Mouse (Mus musculus) neutrophil, adult 5-6 weeks (primary cell): ENCODE data around the gene Vmn1r198. TPM values are rescaled to one million over a fixed set of nuclear protein-coding genes. Genes with fewer than 3 reads are reported as not detected.
"Not testable (repeated sequence)": the region's sequence is repeated elsewhere in the genome, so short reads cannot be mapped to it uniquely, and the experiment has no call there.

Experiments used
- ATAC-seq: fragments of 151-379, 151-347 bp; 2 replicates; pipeline ENCODE4 v1.8.0; 2017; ENCODE audit warnings: mild to moderate bottlenecking, moderate TSS enrichment; ENCODE audit not compliant: insufficient number of reproducible peaks, poor library complexity, low FRiP score, severe bottlenecking; ENCODE audit errors: extremely low read depth
- total RNA-seq: library from RNA; stranded (forward); fragments of 200-1000 nt; gene quantifications from 2 replicates; pipeline ENCODE4 v1.2.3, GENCODE M21; 2017

Gene Vmn1r198
- 0.12 TPM in 2 replicates for total RNA-seq

- no peak for ATAC-seq
These were observed at the start of gene Vmn1r198 for GRCm38 (mm10) chr13:22350064-22350463. TSS of gene Vmn1r198 (plus strand) at chr13:22350364.

- not testable (repeated sequence) for ATAC-seq
These were observed 42.1 kb upstream of the Vmn1r198 start for GRCm38 (mm10) chr13:22308075-22308474.

DNA sequence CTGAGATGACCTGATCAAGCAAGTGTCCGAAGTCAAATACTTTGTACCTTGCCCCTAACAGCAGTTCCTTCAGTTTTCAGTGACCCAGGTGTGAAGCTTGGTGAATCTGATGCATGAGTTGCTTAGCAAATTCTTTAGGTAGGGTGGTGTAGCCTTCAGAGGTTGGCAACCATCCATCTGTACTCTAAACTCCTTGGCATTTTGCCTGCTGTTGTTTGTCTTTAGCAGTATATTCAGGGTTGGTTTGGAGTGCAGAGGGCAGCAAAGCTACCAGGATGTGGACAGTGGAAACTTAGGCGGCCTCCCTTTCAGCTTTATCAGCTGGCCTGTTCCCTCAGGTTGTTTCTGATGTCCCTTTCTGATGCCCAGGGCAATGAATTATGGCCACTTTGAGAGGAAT is 34.8 kb upstream of the Vmn1r198 start:
- ATAC-seq = no peak

DNA sequence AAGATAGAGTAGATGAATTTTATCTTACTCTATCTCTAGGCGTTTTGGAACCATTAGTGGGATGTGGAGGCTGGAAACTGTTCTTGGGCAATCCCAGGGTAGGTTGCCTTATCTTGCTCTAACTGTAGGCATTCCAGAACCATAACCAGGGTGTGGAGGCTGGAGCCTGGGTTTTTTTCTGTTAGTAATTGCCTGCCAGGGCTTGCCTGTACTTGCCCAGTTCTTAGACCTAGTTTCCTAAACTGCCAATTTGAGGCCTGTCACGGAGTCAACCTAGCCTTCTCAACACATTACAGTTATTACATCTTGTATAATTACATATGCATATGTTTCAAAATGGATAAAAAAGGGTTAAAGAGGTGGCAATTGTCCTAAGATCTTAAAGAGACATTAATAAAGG is 32.8 kb upstream of the Vmn1r198 start:
- no peak for ATAC-seq

- no peak for ATAC-seq
These were observed 30.1 kb upstream of the Vmn1r198 start for GRCm38 (mm10) chr13:22320091-22320490.

- ATAC-seq = no peak
These were observed 25.9 kb upstream of the Vmn1r198 start, which contains the start of gene Vmn1r197 for GRCm38 (mm10) chr13:22324289-22324688. TSS of gene Vmn1r197 (plus strand) at chr13:22324589.

- ATAC-seq = no peak
These were observed 16.9 kb upstream of the Vmn1r198 start for GRCm38 (mm10) chr13:22333269-22333668.

GRCm38 (mm10) chr13:22335565-22335964 is 14.6 kb upstream of the Vmn1r198 start:
- ATAC-seq = no peak

DNA sequence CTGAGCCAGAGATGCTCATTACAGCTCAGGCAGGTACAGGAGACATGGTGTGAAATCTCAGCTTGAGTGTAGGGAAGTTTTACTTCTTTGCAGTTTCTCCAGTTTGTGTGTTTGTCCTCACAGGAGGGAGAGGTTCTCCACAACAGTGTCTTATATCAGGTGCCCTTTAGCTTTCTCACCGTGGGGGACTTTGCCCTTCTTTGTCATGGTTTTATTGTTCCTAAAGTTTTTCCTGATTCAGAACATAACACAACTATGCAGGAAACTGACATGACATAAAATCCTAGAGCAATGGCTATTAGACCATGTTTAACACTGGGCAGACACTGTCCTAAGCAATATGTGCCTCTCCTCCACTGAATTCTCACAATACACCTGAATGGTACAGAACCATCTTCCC is 649 bp downstream of the Vmn1r198 start:
- ATAC-seq = no peak

DNA sequence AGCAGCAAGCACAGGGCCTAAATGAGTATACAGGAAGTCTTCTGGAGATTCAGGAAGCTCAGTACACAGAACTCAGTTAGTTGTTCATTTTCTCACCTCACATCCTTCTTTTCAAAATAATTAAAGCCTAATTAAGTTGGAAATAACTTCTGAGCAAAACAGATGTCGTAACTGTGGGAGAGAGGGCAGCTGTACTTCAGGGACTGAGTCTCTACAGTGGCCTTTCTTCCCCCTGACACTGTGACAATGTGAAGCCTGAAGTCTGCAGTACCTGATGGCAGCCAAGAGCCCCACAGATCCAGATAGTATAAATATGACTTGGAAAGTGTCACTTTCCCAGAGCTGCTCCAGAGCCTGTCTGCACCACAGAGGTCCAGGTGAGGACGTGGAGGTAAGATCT is 29.4 kb downstream of the Vmn1r198 start, which contains the start of gene Vmn1r199:
Vmn1r199 (plus strand) TSS at position 301 of the 400 bp plus-strand sequence.
- ATAC-seq = no peak

- ATAC-seq = not testable (repeated sequence)
These were observed 31.0 kb downstream of the Vmn1r198 start for GRCm38 (mm10) chr13:22381128-22381527.

DNA sequence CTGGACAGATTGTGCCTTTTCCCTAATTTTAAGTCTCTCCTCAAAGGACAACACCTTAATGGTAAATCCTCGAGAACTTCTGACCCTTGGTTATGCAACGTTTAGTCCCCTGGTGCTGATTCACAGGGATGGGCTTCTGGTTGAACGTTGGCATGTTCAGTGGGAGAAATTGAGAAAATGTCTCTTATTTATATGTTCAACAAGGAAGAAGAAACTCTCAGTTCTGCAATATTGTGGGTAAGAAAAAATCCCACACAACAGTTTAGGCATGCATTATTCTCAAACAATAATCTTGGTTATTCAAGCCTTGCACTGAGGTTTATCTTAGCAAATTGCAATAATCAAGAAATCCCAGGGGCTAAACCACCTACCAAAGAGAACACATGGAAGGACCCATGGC is 33.2 kb downstream of the Vmn1r198 start:
- ATAC-seq = no peak

DNA sequence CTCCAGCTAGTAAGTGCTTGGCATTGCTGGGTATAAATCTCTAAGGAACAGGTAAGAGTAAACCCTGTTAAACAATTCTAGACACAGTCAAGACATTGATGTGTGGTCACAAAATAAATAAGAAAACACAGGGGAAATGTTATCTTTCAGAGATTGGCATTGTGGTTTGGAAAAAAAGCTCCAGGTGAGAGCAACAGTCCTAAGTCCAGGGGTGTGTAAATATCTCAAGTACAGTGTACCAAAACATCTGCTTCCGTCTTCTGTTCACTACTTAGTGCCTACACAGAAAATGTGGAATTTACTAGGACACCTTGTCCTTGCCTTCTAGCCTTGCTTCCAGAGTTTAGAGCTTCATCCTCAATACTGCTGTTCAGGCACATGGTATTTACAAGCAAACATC is 36.9 kb downstream of the Vmn1r198 start:
- no peak for ATAC-seq

DNA sequence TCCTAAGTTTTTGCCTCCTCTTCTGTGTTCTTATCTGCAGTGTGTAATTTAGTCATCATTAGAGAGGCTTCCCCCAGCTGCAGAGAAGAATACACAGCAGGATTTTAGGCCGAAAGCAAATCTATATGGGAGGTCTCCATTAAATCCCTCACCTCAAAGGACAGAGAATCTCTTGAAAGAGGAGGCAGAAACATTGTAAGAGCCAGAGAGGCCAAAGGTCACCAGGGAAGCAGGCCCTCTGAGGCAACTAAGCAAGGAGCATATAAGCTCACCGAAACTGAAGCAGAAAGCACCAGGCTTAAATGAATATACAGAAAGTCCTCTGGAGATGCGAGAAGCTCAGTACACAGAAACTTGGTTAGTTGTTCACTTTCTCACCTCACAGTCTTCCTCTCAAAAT is 39.9 kb downstream of the Vmn1r198 start, which contains the start of gene Vmn1r200:
Vmn1r200 (plus strand) TSS at position 301 of the 400 bp plus-strand sequence.
- ATAC-seq = no peak

DNA sequence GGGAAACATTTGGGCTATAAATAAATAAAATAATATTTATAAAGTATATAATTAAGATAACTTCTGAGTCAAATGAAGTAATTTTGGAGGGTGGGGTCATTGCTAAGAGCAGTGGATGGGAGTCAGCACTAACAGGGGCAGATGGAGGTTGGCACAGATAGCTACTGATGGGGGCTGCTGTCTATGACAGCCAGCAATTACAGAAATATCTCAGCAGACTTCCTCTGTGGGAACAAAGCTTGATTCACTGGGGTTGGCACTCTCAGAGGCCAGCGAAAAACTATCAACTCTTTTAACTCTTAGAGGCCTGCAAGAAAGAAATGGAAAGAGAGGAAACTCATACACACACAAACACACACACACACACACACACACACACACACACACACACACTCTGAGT is 52.8 kb downstream of the Vmn1r198 start:
- ATAC-seq = no peak

Other genes starting within 250 kb of the Vmn1r198 start
- 0.25 TPM in 1 of 2 replicates, not detected in the other for gene Vmn1r189, start 244.5 kb upstream of the Vmn1r198 start, total RNA-seq
- gene Vmn1r191, start 166.4 kb upstream of the Vmn1r198 start, total RNA-seq = not detected in 2 replicates
- 0.12 TPM in 1 of 2 replicates, not detected in the other for gene Vmn1r192, start 159.2 kb upstream of the Vmn1r198 start, total RNA-seq
- gene Vmn1r193, start 127.2 kb upstream of the Vmn1r198 start, total RNA-seq = 0.12 TPM in 1 of 2 replicates, not detected in the other
- gene Vmn1r194, start 106.1 kb upstream of the Vmn1r198 start, total RNA-seq = 0.93 TPM in 1 of 2 replicates, not detected in the other
- gene Vmn1r195, start 79.8 kb upstream of the Vmn1r198 start, total RNA-seq = not detected in 2 replicates
- gene Vmn1r196, start 60.4 kb upstream of the Vmn1r198 start, total RNA-seq = not detected in 2 replicates
- not detected in 2 replicates for gene Vmn1r197, start 25.8 kb upstream of the Vmn1r198 start, total RNA-seq
- not detected in 2 replicates for gene Vmn1r199, start 29.5 kb downstream of the Vmn1r198 start, total RNA-seq
- not detected in 2 replicates for gene Vmn1r200, start 40.0 kb downstream of the Vmn1r198 start, total RNA-seq
- not detected in 2 replicates for gene Vmn1r201, start 121.6 kb downstream of the Vmn1r198 start, total RNA-seq
- gene Vmn1r202, start 155.0 kb downstream of the Vmn1r198 start, total RNA-seq = not detected in 2 replicates
- 0.25 TPM in 1 of 2 replicates, not detected in the other for gene Vmn1r203, start 167.8 kb downstream of the Vmn1r198 start, total RNA-seq
- gene Vmn1r204, start 202.8 kb downstream of the Vmn1r198 start, total RNA-seq = not detected in 2 replicates
- gene Vmn1r205, start 242.6 kb downstream of the Vmn1r198 start, total RNA-seq = not detected in 2 replicates